Mouse (Mus musculus): ENCODE data around the gene Mysm1.

Mysm1 gene

GRCm38 (mm10) chr4:94952773-94953172 is 26.1 kb downstream of the Mysm1 start:
- DNase-seq (ENCODE audit: low spot score in 2 of 2): no peak

GRCm38 (mm10) chr4:94941221-94941855 is 37.6 kb downstream of the Mysm1 start:
- DNase-seq (ENCODE audit: low spot score in 2 of 2): no peak

- no peak for DNase-seq (ENCODE audit: low spot score in 2 of 2)
These were observed 50.2 kb downstream of the Mysm1 start, which contains the start of gene Eqtn for GRCm38 (mm10) chr4:94928743-94929142. Gene Eqtn, minus strand, starts transcription at chr4:94928843.

- no peak for DNase-seq (ENCODE audit: low spot score in 2 of 2)
These were observed 77.1 kb downstream of the Mysm1 start for GRCm38 (mm10) chr4:94901780-94902179.

GRCm38 (mm10) chr4:94900744-94901143 is 78.2 kb downstream of the Mysm1 start:
- DNase-seq (ENCODE audit: low spot score in 2 of 2): no peak

All from frontal cortex, postnatal 25 days (tissue).